Mouse (Mus musculus) adrenal gland, postnatal 10 days (tissue): Measurements from ENCODE around the gene Hrasls5. TPM values are rescaled to one million over a fixed set of nuclear protein-coding genes. Genes with fewer than 3 reads are reported as not detected.

ENCODE experiments used
- DNase-seq: peaks from one replicate; pipeline ENCODE4 v3.0.0; 2021; ENCODE audit warnings: mixed read lengths
- total RNA-seq, 2 experiments: library from RNA; stranded (reverse); gene quantifications; 2 replicates each; pipeline ENCODE4 v1.2.3; 2021

Hrasls5 gene
- total RNA-seq, 2 experiments from 2014 or later, result 0.39 TPM; not detected in 1

- peak; percentile 61 for DNase-seq
These were observed 5.3 kb upstream of the Hrasls5 start, which contains the start of gene Lgals12 for GRCm38 (mm10) chr19:7606801-7607689. Gene Lgals12 (minus strand): TSS chr19:7607193.

GRCm38 (mm10) chr19:7607690-7608201 lies 4.6 kb upstream of the Hrasls5 start:
- no peak for DNase-seq

GRCm38 (mm10) chr19:7613151-7613550 lies 810 bp downstream of the Hrasls5 start:
- no peak for DNase-seq

GRCm38 (mm10) chr19:7616231-7616930 lies 4.0 kb downstream of the Hrasls5 start:
- DNase-seq, result no peak

- DNase-seq, result no peak
These were observed 4.7 kb downstream of the Hrasls5 start for GRCm38 (mm10) chr19:7617085-7617484.

- DNase-seq, result peak; percentile 75
These were observed 5.4 kb downstream of the Hrasls5 start for GRCm38 (mm10) chr19:7617696-7618095.

- no peak for DNase-seq
These were observed 20.7 kb downstream of the Hrasls5 start for GRCm38 (mm10) chr19:7633021-7633420.

GRCm38 (mm10) chr19:7633786-7634185 lies 21.4 kb downstream of the Hrasls5 start:
- DNase-seq, result no peak

GRCm38 (mm10) chr19:7648913-7649666 lies 36.7 kb downstream of the Hrasls5 start:
- no peak for DNase-seq

GRCm38 (mm10) chr19:7672033-7672432 lies 59.7 kb downstream of the Hrasls5 start:
- DNase-seq, result no peak

GRCm38 (mm10) chr19:7687988-7688387 lies 75.6 kb downstream of the Hrasls5 start:
- no peak for DNase-seq

Other genes starting within 250 kb of the Hrasls5 start
- gene Spindoc, start 229.5 kb upstream of the Hrasls5 start, total RNA-seq, result 10 to 100 TPM; 23.2 to 23.8 TPM
- 10 to 100 TPM; 29.6 to 37.6 TPM for gene 2700081O15Rik, start 194.9 kb upstream of the Hrasls5 start, total RNA-seq
- gene Rtn3, start 129.3 kb upstream of the Hrasls5 start, total RNA-seq, result 100 to 1,000 TPM; 128 to 139 TPM
- gene Atl3, start 118.5 kb upstream of the Hrasls5 start, total RNA-seq, result 100 to 1,000 TPM in 1 of 2 experiments, 10 to 100 TPM in 1; 92.3 to 110 TPM
- 10 to 100 TPM; 83.3 to 97.3 TPM for gene Pla2g16, start 55.1 kb upstream of the Hrasls5 start, total RNA-seq
- gene Lgals12, start 5.3 kb upstream of the Hrasls5 start, total RNA-seq, result 10 to 100 TPM; 20.3 to 29.6 TPM
- not detected for gene Slc22a19, start 98.8 kb downstream of the Hrasls5 start, total RNA-seq
- gene Slc22a26, start 190.1 kb downstream of the Hrasls5 start, total RNA-seq, result under 1 TPM; 0.42 to 0.51 TPM